Mouse (Mus musculus) spleen, postnatal 36 days (tissue): ENCODE data around the gene Rapgef3.

ENCODE experiments used
- DNase-seq, 2 experiments: peaks; one replicate each; pipeline ENCODE4 v3.0.0; 2022; ENCODE audit warnings: low spot score in 2 of 2, mixed read lengths in 1 of 2

Rapgef3 gene

DNA sequence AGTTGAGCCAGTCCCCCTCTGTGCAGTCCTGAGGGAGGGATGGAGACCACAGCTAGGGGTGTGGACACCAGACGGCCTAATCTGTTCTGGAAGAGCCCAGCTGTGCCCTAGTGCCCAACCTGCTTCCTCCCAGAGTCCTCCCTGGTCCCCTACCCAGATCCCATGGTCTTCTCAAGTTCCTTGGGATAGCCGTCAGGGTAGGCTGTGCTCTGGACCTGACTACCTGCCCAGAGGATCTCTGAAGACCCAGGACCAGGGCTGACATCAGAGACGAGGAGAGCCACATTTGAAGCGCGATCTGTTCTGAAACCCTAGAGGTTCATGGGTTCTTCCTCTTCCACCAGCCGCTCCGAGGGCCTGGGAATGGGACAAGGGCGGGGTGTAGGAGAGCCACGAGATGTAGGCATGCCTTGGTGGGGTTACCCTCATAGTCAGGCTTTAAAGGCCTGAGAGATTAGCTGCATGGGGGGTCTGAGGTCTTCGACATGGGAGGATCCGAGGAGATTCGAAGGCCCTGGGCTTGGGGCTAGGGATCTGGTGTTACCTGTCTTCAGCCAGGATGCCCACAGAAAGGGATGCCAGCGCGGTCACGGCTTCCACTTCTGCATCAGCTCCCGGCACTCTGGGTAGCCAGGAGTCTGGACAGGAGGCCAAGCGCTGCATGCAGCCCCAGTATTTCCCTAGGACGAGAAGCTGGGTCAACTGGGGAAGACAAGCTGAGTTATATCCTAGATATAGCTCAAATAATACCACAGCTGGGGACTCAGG, 25.8 kb upstream of the Rapgef3 start:
- DNase-seq: no peak

DNA sequence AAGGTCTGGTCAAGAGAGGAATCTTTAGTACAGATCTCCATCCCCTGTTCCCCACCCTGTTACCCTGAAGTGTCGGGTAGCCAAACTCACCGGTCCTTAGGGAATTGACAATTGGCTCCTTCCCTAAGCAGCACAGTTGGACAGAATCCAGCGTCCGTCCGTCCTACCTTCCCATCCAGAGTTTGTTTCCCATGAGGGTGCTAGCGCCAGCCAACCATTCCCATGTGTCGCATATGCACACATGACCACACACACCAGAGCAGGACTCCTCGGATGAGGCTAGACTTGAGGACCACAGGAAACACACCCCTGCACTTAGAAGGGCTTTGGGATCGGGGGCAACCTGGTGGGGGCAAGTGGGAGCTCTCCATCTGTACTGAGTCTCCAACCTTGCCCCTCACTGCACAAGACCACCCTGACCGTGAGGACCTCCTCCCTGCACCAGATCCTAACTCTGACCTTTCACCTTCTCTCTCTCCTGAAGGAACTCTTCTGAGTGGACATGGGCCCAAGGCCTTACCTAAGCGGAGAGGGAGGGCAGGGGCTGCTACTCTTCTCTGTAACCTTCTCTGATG, 23.4 kb upstream of the Rapgef3 start:
- DNase-seq: no peak

- DNase-seq: peak in 1 of 2 experiments; percentile 49
These were observed 22.2 kb upstream of the Rapgef3 start for GRCm38 (mm10) chr15:97789761-97790505.

DNA sequence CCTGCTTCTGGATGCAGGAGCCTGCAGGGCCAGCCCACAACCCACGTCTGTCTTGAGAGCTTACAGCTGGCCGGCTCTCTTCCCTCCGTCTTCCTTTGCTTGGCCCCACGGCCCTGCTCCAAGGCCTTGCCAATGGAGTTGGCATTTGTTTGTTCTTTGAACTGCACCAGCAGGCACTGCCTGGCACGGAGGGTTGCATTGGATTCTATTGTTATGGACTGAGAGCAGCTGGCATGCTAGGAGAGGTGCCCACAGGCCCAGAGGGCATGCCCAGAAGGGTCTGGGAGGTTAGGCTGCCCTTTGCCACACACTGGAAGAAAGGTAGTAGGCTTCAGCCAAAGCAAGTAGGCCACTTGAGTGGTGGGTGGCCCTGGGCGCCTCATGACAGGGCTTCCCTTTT, 21.0 kb upstream of the Rapgef3 start:
- DNase-seq: no peak

GRCm38 (mm10) chr15:97787799-97788667, 20.3 kb upstream of the Rapgef3 start:
- peak in 1 of 2 experiments; percentile 18 for DNase-seq

DNA sequence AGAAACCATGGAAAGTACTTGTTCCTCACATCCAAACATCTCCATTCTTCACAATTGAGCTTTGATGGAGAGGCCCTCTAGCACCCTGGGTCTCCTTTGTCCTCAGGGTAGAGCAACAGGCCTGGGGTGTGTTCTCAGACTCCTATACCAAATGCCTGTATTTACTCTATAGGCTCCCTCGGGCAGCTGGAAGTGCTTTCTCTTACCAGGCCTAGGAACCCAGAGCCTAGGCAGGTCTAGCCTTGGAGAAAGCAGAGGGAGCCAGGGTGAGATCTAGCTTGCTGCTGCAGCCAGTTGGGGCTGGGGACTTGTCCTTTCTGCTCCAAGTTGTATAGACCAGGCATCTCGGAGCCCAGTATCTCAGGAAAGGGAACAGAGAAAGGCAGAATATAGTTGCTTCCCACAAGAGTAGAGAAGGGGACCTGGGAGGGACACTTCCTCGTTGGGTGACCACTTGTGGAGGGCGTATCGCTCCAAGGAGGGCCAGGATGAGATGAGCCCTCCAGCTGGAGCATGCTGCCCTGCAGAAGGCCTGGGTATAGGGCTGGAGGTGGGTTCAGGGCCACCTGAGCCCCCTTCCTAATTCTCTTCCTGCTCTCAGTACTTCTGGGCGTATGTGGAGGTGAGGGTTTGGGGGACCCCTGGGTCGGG, 19.5 kb upstream of the Rapgef3 start:
- DNase-seq: no peak

DNA sequence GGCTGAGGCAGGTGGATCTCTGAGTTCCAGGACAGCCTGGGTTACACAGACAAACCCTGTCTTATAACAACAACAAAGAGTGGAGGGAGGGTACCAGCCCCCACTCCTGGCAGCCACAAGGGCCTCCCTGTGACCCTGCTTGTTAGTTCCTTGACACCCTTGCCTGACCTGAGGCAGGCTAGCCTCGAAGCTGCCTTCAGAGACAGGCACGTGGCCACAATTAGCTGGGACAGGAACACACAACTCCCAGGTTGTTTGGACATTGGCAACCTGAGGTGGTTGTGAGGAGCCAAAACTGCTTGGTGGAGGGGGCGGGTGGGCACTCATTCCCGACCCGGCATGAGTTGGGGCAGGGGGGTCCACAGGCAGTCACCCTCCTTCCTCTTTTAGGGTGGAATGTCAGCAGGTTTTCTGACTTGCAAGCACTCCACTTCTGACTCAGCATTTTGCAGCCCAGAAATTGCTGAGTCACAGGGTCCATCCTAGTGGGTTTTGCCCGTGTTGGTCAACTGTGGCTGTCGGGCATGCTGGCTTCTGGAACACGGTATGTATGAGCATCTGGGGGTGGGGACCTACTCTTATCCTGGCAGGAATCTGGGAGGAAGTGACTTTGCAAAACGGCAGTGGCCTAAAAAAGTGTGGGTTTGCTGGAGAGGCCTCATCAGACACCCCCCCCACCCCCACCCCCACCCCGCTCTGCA, 18.8 kb upstream of the Rapgef3 start:
- DNase-seq: peak; percentile 37 to 61

DNA sequence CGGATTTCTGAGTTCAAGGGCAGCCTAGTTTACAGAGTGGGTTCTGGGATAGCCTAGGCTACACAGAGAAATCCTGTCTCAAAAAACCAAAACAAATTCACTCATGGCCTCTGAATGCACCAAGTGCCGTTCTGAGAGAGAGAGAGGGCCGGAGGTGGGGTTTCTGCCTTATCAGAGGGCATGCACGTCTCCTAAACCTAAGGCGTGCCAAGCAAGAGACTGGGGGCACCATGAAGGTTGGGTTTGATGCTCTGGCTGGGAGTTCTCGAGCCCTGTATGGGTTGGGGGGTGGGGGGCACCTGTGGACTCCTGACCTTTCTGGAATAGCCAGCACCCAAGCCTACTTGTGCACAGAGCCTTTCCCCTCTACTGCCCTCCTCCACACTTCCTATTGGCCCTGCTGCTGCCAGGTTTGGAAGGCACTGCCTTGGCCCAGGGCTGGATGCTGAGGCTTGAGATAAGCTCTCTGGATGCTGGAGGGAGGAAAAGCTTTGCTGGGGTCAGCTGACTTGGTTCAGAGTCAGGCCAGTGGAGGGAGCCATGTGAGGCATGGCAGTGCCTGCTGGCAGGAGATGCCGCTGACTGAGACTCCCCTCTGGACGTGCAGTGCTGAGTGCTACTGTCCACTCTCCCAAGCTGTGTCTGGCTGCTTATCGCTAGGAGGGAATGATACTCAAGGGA, 18.1 kb upstream of the Rapgef3 start:
- DNase-seq: peak; percentile 54 to 69

- DNase-seq: no peak
These were observed 16.9 kb upstream of the Rapgef3 start for GRCm38 (mm10) chr15:97784561-97785161.

DNA sequence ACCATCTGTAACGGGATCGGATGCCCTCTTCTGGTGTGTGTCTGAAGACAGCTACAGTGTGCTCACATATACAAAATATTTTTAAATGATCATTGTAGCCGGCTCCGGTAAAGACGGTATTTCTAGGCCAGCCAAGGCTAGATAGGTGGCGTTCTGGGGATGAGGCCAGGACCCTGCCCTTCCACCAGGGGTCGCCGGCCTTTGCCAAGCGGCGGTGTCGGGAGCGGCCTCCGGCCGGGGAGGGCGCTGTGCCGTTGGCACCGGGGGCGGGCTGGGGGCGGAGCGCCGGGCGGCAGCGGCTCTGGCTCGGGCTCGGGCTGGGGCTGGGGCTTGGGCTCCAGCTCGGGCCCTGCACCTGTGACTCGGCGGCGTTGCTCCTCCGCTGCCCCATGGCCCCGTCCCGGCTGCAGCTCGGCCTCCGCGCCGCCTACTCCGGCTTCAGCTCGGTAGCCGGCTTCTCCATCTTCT, 16.4 kb upstream of the Rapgef3 start:
- peak; percentile 89 to 91 for DNase-seq

DNA sequence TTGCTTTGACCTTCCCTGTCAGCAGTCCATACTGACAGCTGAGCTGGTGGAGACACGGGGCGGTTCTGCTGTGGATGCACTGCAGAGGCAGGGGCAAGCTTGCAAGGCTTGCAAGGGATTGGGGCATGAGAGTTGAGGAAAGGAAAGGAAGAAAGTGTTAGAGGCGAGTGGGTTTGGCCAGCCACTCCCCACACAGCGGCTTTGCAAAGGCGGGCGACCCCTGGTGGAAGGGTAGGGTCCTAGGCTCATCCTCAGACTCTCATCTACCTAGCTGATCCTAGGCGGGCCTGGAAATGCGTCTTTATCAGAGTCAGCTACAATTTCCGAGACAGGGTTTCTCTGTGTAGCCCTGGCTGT, 15.0 kb upstream of the Rapgef3 start:
- DNase-seq: peak; percentile 80 to 85

- DNase-seq: no peak
These were observed 14.4 kb upstream of the Rapgef3 start for GRCm38 (mm10) chr15:97781961-97782748.

DNA sequence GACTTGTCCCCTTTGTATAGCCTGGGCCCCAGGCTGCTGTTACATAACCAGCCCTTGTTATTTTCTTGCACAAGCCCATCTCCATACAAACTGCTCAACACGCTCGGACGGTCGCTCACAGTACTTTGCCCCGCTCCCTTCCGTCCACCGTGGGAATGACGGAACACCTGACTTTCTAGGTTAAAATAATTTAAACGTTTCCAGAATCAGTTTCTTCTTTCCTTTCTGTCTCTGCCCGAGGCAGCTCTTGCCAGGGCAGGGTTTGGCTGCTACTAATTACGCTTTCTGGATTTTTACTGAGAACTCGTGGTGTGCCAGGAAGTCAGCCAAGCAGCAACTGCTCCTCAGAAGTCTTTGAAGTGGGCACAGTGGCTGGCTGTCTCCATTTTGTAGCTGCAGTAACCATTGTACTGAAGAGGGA, 12.8 kb upstream of the Rapgef3 start:
- no peak for DNase-seq

DNA sequence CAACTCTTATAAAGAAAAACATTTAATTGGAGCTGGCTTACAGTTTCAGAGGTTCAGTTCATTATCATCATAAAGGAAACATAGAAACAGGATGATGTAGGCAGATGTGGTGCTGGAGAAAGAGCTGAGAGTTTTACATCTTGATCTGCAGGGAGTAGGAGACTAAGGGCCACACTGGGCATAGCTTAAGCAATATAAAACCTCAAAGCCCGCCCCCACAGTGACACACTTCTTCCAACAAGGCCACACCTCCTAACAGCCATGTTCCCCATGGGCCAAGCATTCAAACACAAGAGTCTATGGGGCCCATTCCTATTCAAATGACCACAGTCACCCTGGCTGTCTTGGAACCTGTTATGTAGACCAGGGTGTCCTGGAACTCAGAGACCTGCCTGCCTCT, 11.8 kb upstream of the Rapgef3 start:
- DNase-seq: no peak

DNA sequence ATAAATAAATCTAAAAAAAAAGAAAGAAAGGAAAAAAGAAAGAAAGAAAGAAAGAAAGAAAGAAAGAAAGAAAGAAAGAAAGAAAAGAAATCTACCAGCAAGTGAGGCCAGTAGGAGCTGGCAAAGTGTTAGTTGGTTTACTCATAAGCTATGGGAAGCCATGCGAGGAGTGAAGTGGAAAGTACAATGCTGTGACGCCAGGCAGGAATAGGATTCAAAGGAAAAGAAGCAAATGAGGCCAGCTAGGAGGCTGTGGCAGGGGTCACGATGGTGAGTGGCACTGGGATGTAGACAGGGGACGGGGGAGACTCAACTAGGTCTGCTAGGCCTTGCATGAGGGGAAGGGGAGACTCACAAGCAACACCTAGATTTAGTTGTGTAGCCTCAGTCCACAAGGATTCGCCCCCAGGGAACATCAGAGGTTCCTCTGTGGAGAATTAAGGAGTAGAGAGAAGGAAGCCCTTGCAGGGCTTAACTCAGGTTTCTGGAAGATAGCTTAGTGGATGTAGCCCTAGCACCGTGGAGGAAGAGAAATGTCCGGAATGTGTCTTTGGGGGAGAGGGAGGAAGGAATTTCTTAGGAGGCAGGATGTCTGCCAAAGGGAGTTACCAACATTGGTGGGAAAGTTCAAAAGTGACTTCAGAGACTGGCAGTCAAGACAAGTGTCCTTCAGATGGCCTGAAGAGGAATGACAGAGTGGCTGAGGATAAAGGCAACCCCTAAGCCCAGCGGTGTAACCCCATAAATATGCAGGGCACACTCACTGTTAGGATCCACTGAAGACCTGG, 10.7 kb upstream of the Rapgef3 start, which contains the start of gene Slc48a1:
Gene Slc48a1 (plus strand): TSS at position 210 of the 788 bp plus-strand sequence.
- DNase-seq: no peak

- no peak for DNase-seq
These were observed 9.1 kb upstream of the Rapgef3 start for GRCm38 (mm10) chr15:97776919-97777318.

DNA sequence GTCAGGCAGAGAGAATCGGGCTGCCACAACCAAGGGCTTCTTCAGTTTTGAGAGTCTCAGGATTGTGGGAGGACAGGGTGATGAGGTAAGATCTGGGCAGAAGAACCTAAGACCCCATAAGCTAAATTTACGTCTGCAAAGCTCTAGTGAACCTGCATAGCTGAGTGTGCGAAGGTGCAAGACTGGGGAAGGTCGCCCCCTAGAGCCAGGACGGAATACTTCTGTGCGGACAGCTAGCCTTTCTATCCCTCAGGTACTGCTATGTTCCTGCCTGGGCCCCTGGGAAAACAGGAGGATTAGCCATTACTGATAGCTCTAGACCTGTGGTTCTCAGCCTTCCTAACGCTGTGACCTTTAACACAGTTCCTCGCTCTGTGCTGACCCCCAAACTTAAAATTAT, 8.7 kb upstream of the Rapgef3 start:
- peak; percentile 65 to 68 for DNase-seq

GRCm38 (mm10) chr15:97773961-97774370, 6.2 kb upstream of the Rapgef3 start:
- no peak for DNase-seq
